Mouse (Mus musculus) CH12.LX (cell line): ENCODE measurements around the gene S100a1. TPM values are rescaled to one million over a fixed set of nuclear protein-coding genes. Genes with fewer than 3 reads are reported as not detected.

ENCODE experiments used
- DNase-seq: peaks from one replicate; pipeline ENCODE4 v3.0.0-alpha.2; 2013; ENCODE audit errors: extremely low read depth
- H3K27ac ChIP-seq: 2 replicates; pipeline ENCODE4 v1.5.1; 2012; ENCODE audit warnings: low read depth, mild to moderate bottlenecking, control low read depth, moderate library complexity; ENCODE audit not compliant: insufficient read depth
- H3K27me3 ChIP-seq: replicated peaks from 2 replicates; pipeline ENCODE3; 2012; ENCODE audit warnings: inconsistent platforms
- H3K36me3 ChIP-seq, 2 experiments: replicated peaks in 1 of 2; 2 replicates each; pipeline versions ENCODE3 to v1.6.1; 2012; ENCODE audit warnings: inconsistent platforms in 1 of 2, low read length in 1 of 2, mild to moderate bottlenecking in 1 of 2, mixed read lengths in 1 of 2, moderate library complexity in 1 of 2; ENCODE audit not compliant: control insufficient read depth in 1 of 2, insufficient read depth in 1 of 2
- H3K4me1 ChIP-seq, 2 experiments: 2 replicates each; pipeline ENCODE4 v1.6.1; 2012; ENCODE audit warnings: inconsistent platforms in 1 of 2, moderate library complexity in 1 of 2; ENCODE audit not compliant: insufficient read depth in 2 of 2, control insufficient read depth in 1 of 2
- H3K4me2 ChIP-seq: 2 replicates; pipeline ENCODE4 v1.6.1; 2012; ENCODE audit warnings: low read depth, mild to moderate bottlenecking, control low read depth; ENCODE audit not compliant: poor library complexity, insufficient read depth, severe bottlenecking
- H3K4me3 ChIP-seq, 3 experiments: fragments of 150-350 bp in 1 of 3; sonication (generic) in 1 of 3; replicated peaks in 1 of 3; 2 replicates each; pipeline versions ENCODE3 to v1.5.1; 2011 to 2012; ENCODE audit warnings: low read depth in 2 of 3, low read length in 2 of 3, mild to moderate bottlenecking in 2 of 3, moderate library complexity in 2 of 3, control low read depth in 1 of 3, improper control_type of control experiment in 1 of 3, inconsistent platforms in 1 of 3, mixed read lengths in 1 of 3; ENCODE audit not compliant: poor library complexity in 1 of 3
- H3K79me2 ChIP-seq: replicated peaks from 2 replicates; pipeline ENCODE4 v1.6.1; 2012; ENCODE audit warnings: mild to moderate bottlenecking, moderate library complexity; ENCODE audit not compliant: control insufficient read depth, poor library complexity, insufficient read depth, severe bottlenecking; ENCODE audit errors: extremely low read depth
- H3K9ac ChIP-seq: 2 replicates; pipeline ENCODE4 v1.6.1; 2012; ENCODE audit warnings: low read depth, mild to moderate bottlenecking, control low read depth, moderate library complexity; ENCODE audit not compliant: insufficient read depth
- H3K9me3 ChIP-seq: replicated peaks from 2 replicates; pipeline ENCODE3; 2012; ENCODE audit warnings: low read length, inconsistent platforms, mixed read lengths
- BHLHE40 ChIP-seq: IDR thresholded peaks from 2 replicates; pipeline ENCODE4 v1.6.1; 2011; ENCODE audit warnings: mild to moderate bottlenecking, low read depth, low read length, improper control_type of control experiment
- CTCF ChIP-seq, 2 experiments: IDR thresholded peaks in 1 of 2; conservative IDR thresholded peaks in 1 of 2; 2 replicates each; pipeline ENCODE4 v1.5.1; 2011 to 2012; ENCODE audit warnings: low read depth in 2 of 2, low read length in 2 of 2, improper control_type of control experiment in 1 of 2, inconsistent platforms in 1 of 2, mild to moderate bottlenecking in 1 of 2, moderate library complexity in 1 of 2
- ELF1 ChIP-seq: IDR thresholded peaks from 2 replicates; pipeline ENCODE4 v1.6.1; 2014; ENCODE audit warnings: low read depth, mild to moderate bottlenecking, inconsistent platforms, low read length, improper control_type of control experiment
- ETS1 ChIP-seq: conservative IDR thresholded peaks from 2 replicates; pipeline ENCODE4 v1.6.1; 2012; ENCODE audit warnings: low read depth, mild to moderate bottlenecking, inconsistent platforms, low read length, improper control_type of control experiment, moderate library complexity
- HCFC1 ChIP-seq: IDR thresholded peaks from 2 replicates; pipeline ENCODE4 v1.6.1; 2012; ENCODE audit warnings: low read depth, mild to moderate bottlenecking, inconsistent platforms, low read length, improper control_type of control experiment
- IRF4 ChIP-seq: IDR thresholded peaks from 2 replicates; pipeline ENCODE4 v1.6.1; 2014; ENCODE audit warnings: low read depth, mild to moderate bottlenecking, inconsistent platforms, low read length, improper control_type of control experiment
- JUND ChIP-seq: conservative IDR thresholded peaks from 2 replicates; pipeline ENCODE4 v1.6.1; 2011; ENCODE audit warnings: low read depth, low read length, improper control_type of control experiment
- MAX ChIP-seq: IDR thresholded peaks from 2 replicates; pipeline ENCODE4 v1.6.1; 2011; ENCODE audit warnings: low read length, improper control_type of control experiment
- MAZ ChIP-seq: IDR thresholded peaks from 2 replicates; pipeline ENCODE4 v1.6.1; 2012; ENCODE audit warnings: low read depth, mild to moderate bottlenecking, inconsistent platforms, low read length, improper control_type of control experiment, moderate library complexity
- MEF2A ChIP-seq: IDR thresholded peaks from 2 replicates; pipeline ENCODE4 v1.6.1; 2014; ENCODE audit warnings: low read depth, mild to moderate bottlenecking, inconsistent platforms, low read length, improper control_type of control experiment, borderline replicate concordance
- POLR2A ChIP-seq: IDR thresholded peaks from 2 replicates; pipeline ENCODE4 v1.6.1; 2011; ENCODE audit warnings: low read depth, mild to moderate bottlenecking, improper control_type of control experiment, low read length
- UBTF ChIP-seq: IDR thresholded peaks from 2 replicates; pipeline ENCODE4 v1.6.1; 2012; ENCODE audit warnings: low read depth, mild to moderate bottlenecking, inconsistent platforms, low read length, improper control_type of control experiment, moderate library complexity
- ZC3H11A ChIP-seq: IDR thresholded peaks from 2 replicates; pipeline ENCODE4 v1.6.1; 2012; ENCODE audit warnings: low read depth, mild to moderate bottlenecking, inconsistent platforms, low read length, improper control_type of control experiment
- ZNF384 ChIP-seq: IDR thresholded peaks from 2 replicates; pipeline ENCODE4 v1.6.1; 2012; ENCODE audit warnings: low read depth, low read length, improper control_type of control experiment, inconsistent platforms
- dilution Hi-C: fragments of 300-500 bp; cut with MboI; formaldehyde crosslinking; loops from 2 replicates; pipeline ENCODE4 v1.14.3; 2020; ENCODE audit warnings: low sequenced_read_pairs; ENCODE audit not compliant: extremely low pct_unique_long_range_greater_than_20kb, extremely low pct_ligation_motif_present
- in situ Hi-C: fragments of 300-500 bp; cut with MboI; formaldehyde crosslinking; loops from 3 replicates; pipeline ENCODE4 v1.14.3; 2019; ENCODE audit warnings: low sequenced_read_pairs, low pct_ligation_motif_present, low pct_unique_long_range_greater_than_20kb, mixed read lengths
- polyA plus RNA-seq: library from polyadenylated mRNA; unstranded; fragments of >175 nt; gene quantifications from 2 replicates; pipeline ENCODE4 v1.2.1, GENCODE M21; 2012; ENCODE audit warnings: low read depth; ENCODE audit not compliant: insufficient read length
- total RNA-seq, 2 experiments: library from RNA; depleted of rRNA; stranded (reverse); fragments of 300-350 nt in 1 of 2; fragments of >200 nt in 1 of 2; gene quantifications; 2 replicates each; pipeline ENCODE4 v1.2.3; 2012 to 2014

S100a1 gene
- total RNA-seq (2012; rRNA removed) (8.9 and 13.2 TPM in 2 replicates), total RNA-seq (2014; rRNA removed) (2.6 and 3.8 TPM in 2 replicates), polyA plus RNA-seq (2.7 and 5.0 TPM in 2 replicates)

- in situ Hi-C loops (no loop called here), dilution Hi-C loops (no loop called here)
- Histone ChIP-seq H3K4me1 (peaks cover 9 to 18% of the 10 kb centered on the region in 2 experiments; a peak in 2 of 4 replicates), H3K9me3 (no peaks in the 10 kb centered on the region), H3K4me2 (peak within 1 kb of the TSS; percentile 82), H3K9ac (peak within 1 kb of the TSS; percentile 78), H3K36me3 (peaks cover 2 to 21% of the 10 kb centered on the region in 2 experiments), H3K27ac (no peak within 1 kb of the TSS), H3K4me3 (peak within 1 kb of the TSS; percentile 62 to 67 (median 66)), H3K79me2 (peaks cover under 1% of the 10 kb centered on the region; the same call in 1 of the 2 replicates), H3K27me3 (no peaks in the 10 kb centered on the region)
- TF ChIP-seq POLR2A: no peak
- 0 out of 2 replicates have a peak, but pooled peaks have one; percentile 28 for TF ChIP-seq MAX
- TF ChIP-seq BHLHE40: no peak
- TF ChIP-seq HCFC1: 0 out of 2 replicates have a peak, but pooled peaks have one; percentile 14
- TF ChIP-seq ZC3H11A: no peak
- 0 out of 2 replicates have a peak, but pooled peaks have one; percentile 29 for TF ChIP-seq MAZ
- TF ChIP-seq JUND: no peak
- TF ChIP-seq IRF4: peak; percentile 72
- TF ChIP-seq MEF2A: peak; percentile 54; the same call in 1 of the 2 replicates
- peak in 1 of 2 experiments; percentile 44; a peak in 2 of 4 replicates for TF ChIP-seq CTCF (conservative IDR thresholded peaks at IDR 0.05 in 1 of 2, IDR thresholded peaks at IDR 0.05 in 1 of 2; ENCODE audit: low read depth in 2 of 2, low read length in 2 of 2)
- peak; percentile 32; the same call in 1 of the 2 replicates for TF ChIP-seq ELF1
- no peak for DNase-seq
These were observed at the start of gene S100a1, which contains the start of gene S100a13 for GRCm38 (mm10) chr3:90513796-90514590. TSS of gene S100a1 (minus strand) at chr3:90514392. TSS of gene S100a13 (plus strand) at chr3:90514435.

DNA sequence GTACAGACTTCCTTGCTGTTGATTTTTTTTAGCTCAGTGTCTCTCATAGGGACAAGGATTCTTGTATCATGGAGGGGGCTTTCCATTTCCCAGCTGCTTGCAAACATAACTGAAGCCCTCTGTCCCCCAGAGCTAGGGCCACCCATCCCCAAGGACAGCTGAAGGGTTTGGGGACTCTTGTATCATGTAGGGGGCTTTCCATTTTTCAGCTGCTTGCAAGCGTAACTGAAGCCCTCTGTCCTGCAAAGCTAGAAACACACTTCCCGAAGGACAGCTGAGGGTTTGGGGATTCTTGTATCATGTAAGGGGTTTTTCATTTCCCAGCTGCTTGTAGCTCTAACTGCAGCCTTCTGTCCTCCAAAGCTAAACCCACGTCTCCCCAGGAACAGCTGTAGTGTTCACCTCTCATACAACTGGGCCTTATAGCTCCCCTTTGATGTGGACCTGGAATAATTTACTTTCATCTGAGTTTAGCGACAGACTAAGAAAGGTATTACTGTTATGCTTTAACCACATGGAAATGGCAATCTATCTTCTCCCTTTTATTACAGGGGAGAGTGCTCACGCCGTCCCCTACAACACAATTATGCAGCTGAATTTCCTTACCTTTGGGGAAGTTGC is 45.9 kb upstream of the S100a1 start, which contains the start of gene S100a3:
TSS of gene S100a3 (plus strand) at position 571 of the 621 bp plus-strand sequence.
- H3K36me3 ChIP-seq: no peaks in the 10 kb centered on the region
- H3K4me2 ChIP-seq: no peak within 1 kb of the TSS
- H3K79me2 ChIP-seq: no peaks in the 10 kb centered on the region
- H3K9ac ChIP-seq: no peak within 1 kb of the TSS
- no peak for DNase-seq
- H3K27me3 ChIP-seq: peaks cover 42% of the 10 kb centered on the region
- dilution Hi-C loops: no loop called here
- no peak for TF ChIP-seq POLR2A
- TF ChIP-seq ZNF384: no peak
- TF ChIP-seq ETS1: no peak
- TF ChIP-seq ELF1: no peak
- TF ChIP-seq UBTF: no peak
- H3K27ac ChIP-seq: no peak within 1 kb of the TSS
- H3K4me3 ChIP-seq: no peak within 1 kb of the TSS
- in situ Hi-C loops: no loop called here
- no peaks in the 10 kb centered on the region for H3K4me1 ChIP-seq
- H3K9me3 ChIP-seq: no peaks in the 10 kb centered on the region
